Mouse (Mus musculus): ENCODE results near the gene Runx1.

DNA sequence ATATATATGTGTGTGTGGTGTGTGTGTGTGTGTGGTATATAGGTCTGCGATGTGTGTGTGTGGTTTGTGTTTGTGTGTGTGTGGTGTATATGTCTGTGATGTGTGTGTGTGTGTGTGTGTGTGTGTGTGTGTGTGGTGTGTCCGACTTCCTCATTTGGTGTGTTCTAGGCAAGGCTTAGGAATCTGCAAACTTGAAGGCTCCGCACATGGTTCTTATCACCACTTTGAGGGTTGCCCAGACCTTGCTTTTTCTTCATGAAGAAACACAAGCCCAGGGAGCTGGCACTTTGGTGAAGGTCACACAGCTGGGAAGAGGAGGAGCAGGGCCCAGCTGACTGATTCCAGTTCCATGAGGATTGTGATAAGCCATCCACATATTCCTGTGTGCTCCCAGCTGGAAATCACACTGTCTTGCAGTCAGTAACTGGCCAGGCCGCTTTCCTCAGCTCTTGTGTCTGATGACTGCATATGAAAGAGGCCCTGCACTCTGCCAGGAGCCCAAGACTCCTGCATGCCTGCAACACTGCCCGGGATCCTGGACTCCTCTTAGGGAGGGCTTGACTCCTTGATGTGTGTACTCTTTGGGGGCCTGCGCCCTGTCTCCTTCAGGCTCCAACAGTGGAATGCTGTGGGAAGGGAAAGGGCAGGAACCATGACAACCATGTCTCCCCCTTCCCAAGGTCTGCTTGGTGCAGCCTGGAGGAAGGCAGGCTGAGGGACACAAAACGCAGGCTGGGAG is 246.9 kb downstream of the Runx1 start:
- no peak for TF ChIP-seq CTCF (conservative IDR thresholded peaks at IDR 0.05 in 1 of 2, IDR thresholded peaks at IDR 0.05 in 1 of 2; ENCODE audit: low read depth in 2 of 2, low read length in 2 of 2)
- TF ChIP-seq USF1 (IDR thresholded peaks at IDR 0.05; ENCODE audit: low read depth, low read length), result no peak
- no peak for TF ChIP-seq POLR2AphosphoS2 (IDR thresholded peaks at IDR 0.05; ENCODE audit: low read depth, low read length)
- TF ChIP-seq ZNF384 (IDR thresholded peaks at IDR 0.05; ENCODE audit: low read depth, low read length), result no peak
